Mouse (Mus musculus): Measurements from ENCODE around the gene Dnajc10.

Gene Dnajc10

GRCm38 (mm10) chr2:80315242-80316161, at the start of gene Dnajc10:
Gene Dnajc10, plus strand, starts transcription at chr2:80315466.
- DNase-seq (ENCODE audit: low spot score) = peak; percentile 92

- DNase-seq (ENCODE audit: low spot score) = peak; percentile 26
Observed at GRCm38 (mm10) chr2:80266894-80267293, 48.4 kb upstream of the Dnajc10 start.

GRCm38 (mm10) chr2:80268053-80268452, 47.2 kb upstream of the Dnajc10 start:
- DNase-seq (ENCODE audit: low spot score) = peak; percentile 39

- DNase-seq (ENCODE audit: low spot score) = no peak
Observed at GRCm38 (mm10) chr2:80271431-80271830, 43.8 kb upstream of the Dnajc10 start.

GRCm38 (mm10) chr2:80273038-80273437, 42.2 kb upstream of the Dnajc10 start:
- DNase-seq (ENCODE audit: low spot score) = no peak

- no peak for DNase-seq (ENCODE audit: low spot score)
Observed at GRCm38 (mm10) chr2:80273763-80274162, 41.5 kb upstream of the Dnajc10 start.

GRCm38 (mm10) chr2:80275136-80275535, 40.1 kb upstream of the Dnajc10 start:
- DNase-seq (ENCODE audit: low spot score) = peak; percentile 51

- DNase-seq (ENCODE audit: low spot score) = no peak
Observed at GRCm38 (mm10) chr2:80282214-80282613, 33.1 kb upstream of the Dnajc10 start.

GRCm38 (mm10) chr2:80286397-80286796, 28.9 kb upstream of the Dnajc10 start:
- DNase-seq (ENCODE audit: low spot score) = no peak

- DNase-seq (ENCODE audit: low spot score) = no peak
Observed at GRCm38 (mm10) chr2:80292172-80292571, 23.1 kb upstream of the Dnajc10 start, which contains the start of gene Prdx6b. Gene Prdx6b, plus strand, starts transcription at chr2:80292472.

- DNase-seq (ENCODE audit: low spot score) = no peak
Observed at GRCm38 (mm10) chr2:80298334-80298733, 16.9 kb upstream of the Dnajc10 start.

- no peak for DNase-seq (ENCODE audit: low spot score)
Observed at GRCm38 (mm10) chr2:80300806-80301205, 14.5 kb upstream of the Dnajc10 start.

- no peak for DNase-seq (ENCODE audit: low spot score)
Observed at GRCm38 (mm10) chr2:80303957-80304356, 11.3 kb upstream of the Dnajc10 start.

GRCm38 (mm10) chr2:80307701-80308100, 7.6 kb upstream of the Dnajc10 start:
- no peak for DNase-seq (ENCODE audit: low spot score)

GRCm38 (mm10) chr2:80309775-80310174, 5.5 kb upstream of the Dnajc10 start:
- no peak for DNase-seq (ENCODE audit: low spot score)

GRCm38 (mm10) chr2:80310772-80311171, 4.5 kb upstream of the Dnajc10 start:
- DNase-seq (ENCODE audit: low spot score) = no peak

- DNase-seq (ENCODE audit: low spot score) = no peak
Observed at GRCm38 (mm10) chr2:80311350-80311749, 3.9 kb upstream of the Dnajc10 start.

GRCm38 (mm10) chr2:80314201-80314600, 1.1 kb upstream of the Dnajc10 start:
- DNase-seq (ENCODE audit: low spot score) = peak; percentile 12

GRCm38 (mm10) chr2:80314854-80315241, 418 bp upstream of the Dnajc10 start:
- no peak for DNase-seq (ENCODE audit: low spot score)

GRCm38 (mm10) chr2:80322878-80323277, 7.6 kb downstream of the Dnajc10 start:
- DNase-seq (ENCODE audit: low spot score) = no peak

GRCm38 (mm10) chr2:80325779-80326178, 10.5 kb downstream of the Dnajc10 start:
- DNase-seq (ENCODE audit: low spot score) = no peak

- DNase-seq (ENCODE audit: low spot score) = no peak
Observed at GRCm38 (mm10) chr2:80327272-80327671, 12.0 kb downstream of the Dnajc10 start.

- no peak for DNase-seq (ENCODE audit: low spot score)
Observed at GRCm38 (mm10) chr2:80328961-80329653, 13.8 kb downstream of the Dnajc10 start.

All from MN1 (cell line).